Mouse (Mus musculus) ES-E14 (cell line): ENCODE measurements around the gene Cfap46. TPM values are rescaled to one million over a fixed set of nuclear protein-coding genes. Genes with fewer than 3 reads are reported as not detected.

Source experiments
- DNase-seq: peaks from one replicate; pipeline ENCODE4 v3.0.0-alpha.2; 2013; ENCODE audit warnings: low read depth, low spot score
- H3K27ac ChIP-seq: 2 replicates; pipeline ENCODE4 v1.5.1; 2012; ENCODE audit warnings: low read depth, mild to moderate bottlenecking, low read length, moderate library complexity, mixed read lengths; ENCODE audit not compliant: poor library complexity, insufficient read depth, severe bottlenecking
- H3K36me3 ChIP-seq: 2 replicates; pipeline ENCODE4 v1.6.1; 2012; ENCODE audit warnings: mild to moderate bottlenecking, low read length, moderate library complexity, mixed read lengths; ENCODE audit not compliant: control insufficient read depth, poor library complexity, insufficient read depth, severe bottlenecking
- H3K4me1 ChIP-seq, 2 experiments: fragments of 150-350 bp in 1 of 2; sonication (generic) in 1 of 2; 2 replicates each; pipeline ENCODE4 v1.6.1; 2012; ENCODE audit warnings: low read length in 2 of 2, mild to moderate bottlenecking in 1 of 2, mixed read lengths in 1 of 2; ENCODE audit not compliant: control insufficient read depth in 2 of 2, insufficient read depth in 2 of 2, poor library complexity in 1 of 2
- H3K4me3 ChIP-seq, 2 experiments: fragments of 150-350 bp in 1 of 2; sonication (generic) in 1 of 2; 2 replicates each; pipeline ENCODE4 v1.5.1; 2012; ENCODE audit warnings: low read length in 2 of 2, low read depth in 1 of 2, mild to moderate bottlenecking in 1 of 2, mixed read lengths in 1 of 2; ENCODE audit not compliant: insufficient read depth in 1 of 2, poor library complexity in 1 of 2, severe bottlenecking in 1 of 2
- H3K9ac ChIP-seq: 2 replicates; pipeline ENCODE4 v1.6.1; 2012; ENCODE audit warnings: low read depth, mild to moderate bottlenecking, low read length, mixed read lengths; ENCODE audit not compliant: poor library complexity, insufficient read depth, severe bottlenecking
- H3K9me3 ChIP-seq: fragments of 150-350 bp; sonication (generic); 2 replicates; pipeline ENCODE4 v1.6.1; 2012; ENCODE audit warnings: low read depth, mild to moderate bottlenecking, low read length; ENCODE audit not compliant: control insufficient read depth, insufficient read depth
- CHD2 ChIP-seq: IDR thresholded peaks from 2 replicates; pipeline ENCODE4 v1.6.1; 2014; ENCODE audit warnings: mild to moderate bottlenecking, low read depth, low read length, inconsistent platforms
- HCFC1 ChIP-seq: IDR thresholded peaks from 2 replicates; pipeline ENCODE4 v1.6.1; 2012; ENCODE audit warnings: low read length, inconsistent platforms, borderline replicate concordance; ENCODE audit not compliant: insufficient read depth
- MAFK ChIP-seq: IDR thresholded peaks from 2 replicates; pipeline ENCODE4 v1.6.1; 2014; ENCODE audit warnings: mild to moderate bottlenecking, low read depth, low read length, inconsistent platforms; ENCODE audit not compliant: insufficient read depth
- ZC3H11A ChIP-seq: IDR thresholded peaks from 2 replicates; pipeline ENCODE4 v1.6.1; 2012; ENCODE audit warnings: low read depth, mild to moderate bottlenecking, inconsistent platforms, low read length, borderline replicate concordance
- ZNF384 ChIP-seq: IDR thresholded peaks from 2 replicates; pipeline ENCODE4 v1.6.1; 2012; ENCODE audit warnings: low read depth, low read length, inconsistent platforms
- in situ Hi-C, 2 experiments: fragments of 600-800 bp; cut with MboI; formaldehyde crosslinking; loops; one replicate each; pipeline ENCODE4 v1.15.1; 2025; ENCODE audit warnings: low sequenced_read_pairs in 2 of 2, inconsistent platforms in 1 of 2; ENCODE audit not compliant: unreplicated experiment in 2 of 2
- total RNA-seq: library from RNA; depleted of rRNA; stranded (reverse); fragments of 300-350 nt; gene quantifications from 2 replicates; pipeline ENCODE4 v1.2.3, GENCODE M21; 2012

Cfap46 gene
- total RNA-seq, 1 experiment, result 0.36 TPM

GRCm38 (mm10) chr7:139591311-139591710, 92.3 kb downstream of the Cfap46 start:
- H3K9ac ChIP-seq, result no peak overlapping the region
- peaks cover 7 to 16% of the 10 kb centered on the region in 2 experiments; a peak in 3 of 4 replicates for H3K4me1 ChIP-seq
- no peak overlapping the region for H3K4me3 ChIP-seq
- H3K9me3 ChIP-seq, result no peaks in the 10 kb centered on the region
- no peaks in the 10 kb centered on the region for H3K36me3 ChIP-seq
- no peak for TF ChIP-seq ZC3H11A
- no peak for TF ChIP-seq MAFK
- TF ChIP-seq ZNF384, result no peak
- no peak for TF ChIP-seq HCFC1
- no peak for TF ChIP-seq CHD2
- in situ Hi-C loops, result no loop called here
- no peak for DNase-seq
- no peak overlapping the region for H3K27ac ChIP-seq

GRCm38 (mm10) chr7:139590302-139590701, 93.3 kb downstream of the Cfap46 start:
- in situ Hi-C loops, result no loop called here
- no peak for DNase-seq
- H3K9me3 ChIP-seq, result no peaks in the 10 kb centered on the region
- no peak overlapping the region for H3K27ac ChIP-seq
- H3K9ac ChIP-seq, result no peak overlapping the region
- no peaks in the 10 kb centered on the region for H3K36me3 ChIP-seq
- H3K4me3 ChIP-seq, result no peak overlapping the region
- H3K4me1 ChIP-seq, result peaks cover 9 to 23% of the 10 kb centered on the region in 2 experiments; a peak in 3 of 4 replicates
- peak; percentile 80 for TF ChIP-seq ZNF384
- TF ChIP-seq HCFC1, result no peak
- TF ChIP-seq ZC3H11A, result peak; percentile 54; the same call in 1 of the 2 replicates
- TF ChIP-seq CHD2, result no peak
- TF ChIP-seq MAFK, result no peak

- H3K4me1 ChIP-seq, result peaks cover 9 to 27% of the 10 kb centered on the region in 2 experiments; a peak in 3 of 4 replicates
- DNase-seq, result no peak
- no peaks in the 10 kb centered on the region for H3K36me3 ChIP-seq
- no peak overlapping the region for H3K9ac ChIP-seq
- TF ChIP-seq CHD2, result no peak
- no peak for TF ChIP-seq MAFK
- TF ChIP-seq ZC3H11A, result no peak
- no peak for TF ChIP-seq ZNF384
- TF ChIP-seq HCFC1, result no peak
- in situ Hi-C loops, result no loop called here
- H3K9me3 ChIP-seq, result no peaks in the 10 kb centered on the region
- no peak overlapping the region for H3K4me3 ChIP-seq
- no peak overlapping the region for H3K27ac ChIP-seq
Observed at GRCm38 (mm10) chr7:139587919-139588318, 95.7 kb downstream of the Cfap46 start.

GRCm38 (mm10) chr7:139585183-139585821, 98.3 kb downstream of the Cfap46 start:
- H3K9ac ChIP-seq, result no peak overlapping the region
- no peaks in the 10 kb centered on the region for H3K9me3 ChIP-seq
- in situ Hi-C loops, result no loop called here
- no peaks in the 10 kb centered on the region for H3K36me3 ChIP-seq
- peaks cover 2 to 14% of the 10 kb centered on the region in 2 experiments; a peak in 3 of 4 replicates for H3K4me1 ChIP-seq
- TF ChIP-seq MAFK (no peak), HCFC1 (no peak), ZC3H11A (no peak), CHD2 (no peak), ZNF384 (no peak)
- H3K4me3 ChIP-seq, result peak overlapping the region; percentile 24 to 28; a peak in 3 of 4 replicates
- DNase-seq, result no peak
- no peak overlapping the region for H3K27ac ChIP-seq
